Mouse (Mus musculus) frontal cortex, adult 2 months (tissue): ENCODE data around the gene Imp4. TPM values are rescaled to one million over a fixed set of nuclear protein-coding genes. Genes with fewer than 3 reads are reported as not detected.

Experiments
- DNase-seq, 2 experiments: peaks; one replicate each; pipeline ENCODE4 v3.0.0; 2022; ENCODE audit warnings: low spot score in 1 of 2; ENCODE audit errors: extremely low spot score in 1 of 2
- polyA plus RNA-seq: library from polyadenylated mRNA; depleted of rRNA; stranded (reverse); fragments of >200 nt; gene quantifications from 2 replicates; pipeline ENCODE4 v1.2.3, GENCODE M21; 2012

Gene Imp4
- polyA plus RNA-seq, 1 experiment: 26.8 TPM

- peak; percentile 66 to 94 for DNase-seq
Measured at GRCm38 (mm10) chr1:34459284-34460060, 19.8 kb downstream of the Imp4 start, which contains the start of gene Ptpn18. Gene Ptpn18, plus strand, starts transcription at chr1:34459762.

GRCm38 (mm10) chr1:34460061-34460441 lies 20.4 kb downstream of the Imp4 start:
- no peak for DNase-seq

GRCm38 (mm10) chr1:34462766-34463165 lies 23.1 kb downstream of the Imp4 start:
- DNase-seq: peak in 1 of 2 experiments; percentile 71

GRCm38 (mm10) chr1:34464310-34464817 lies 24.7 kb downstream of the Imp4 start:
- no peak for DNase-seq

GRCm38 (mm10) chr1:34465445-34465844 lies 25.8 kb downstream of the Imp4 start:
- no peak for DNase-seq

- DNase-seq: no peak
Measured at GRCm38 (mm10) chr1:34468051-34468450, 28.4 kb downstream of the Imp4 start.

GRCm38 (mm10) chr1:34468500-34468899 lies 28.8 kb downstream of the Imp4 start:
- DNase-seq: no peak

GRCm38 (mm10) chr1:34469801-34470200 lies 30.1 kb downstream of the Imp4 start:
- DNase-seq: no peak

GRCm38 (mm10) chr1:34472427-34473300 lies 33.0 kb downstream of the Imp4 start:
- no peak for DNase-seq

- no peak for DNase-seq
Measured at GRCm38 (mm10) chr1:34478891-34479655, 39.4 kb downstream of the Imp4 start.

GRCm38 (mm10) chr1:34480801-34481200 lies 41.1 kb downstream of the Imp4 start:
- DNase-seq: no peak

- DNase-seq: no peak
Measured at GRCm38 (mm10) chr1:34481920-34482669, 42.4 kb downstream of the Imp4 start.

GRCm38 (mm10) chr1:34484470-34484869 lies 44.8 kb downstream of the Imp4 start:
- DNase-seq: no peak

- DNase-seq: peak in 1 of 2 experiments; percentile 73
Measured at GRCm38 (mm10) chr1:34485461-34486188, 46.0 kb downstream of the Imp4 start.

GRCm38 (mm10) chr1:34487383-34487782 lies 47.7 kb downstream of the Imp4 start:
- no peak for DNase-seq

GRCm38 (mm10) chr1:34489852-34490541 lies 50.3 kb downstream of the Imp4 start:
- DNase-seq: no peak

- DNase-seq: no peak
Measured at GRCm38 (mm10) chr1:34491480-34491879, 51.8 kb downstream of the Imp4 start.
